Mouse (Mus musculus) monocyte, adult 2 months (primary cell): ENCODE results near the gene Wdfy3.

ENCODE experiments used
- DNase-seq, 2 experiments: peaks; one replicate each; pipeline ENCODE4 v3.0.0; 2022; ENCODE audit warnings: low spot score in 2 of 2, low read depth in 1 of 2

The Wdfy3 gene

GRCm38 (mm10) chr5:102055130-102055641 lies 14.5 kb downstream of the Wdfy3 start:
- DNase-seq = no peak

GRCm38 (mm10) chr5:102054511-102055093 lies 15.1 kb downstream of the Wdfy3 start:
- DNase-seq = no peak

DNA sequence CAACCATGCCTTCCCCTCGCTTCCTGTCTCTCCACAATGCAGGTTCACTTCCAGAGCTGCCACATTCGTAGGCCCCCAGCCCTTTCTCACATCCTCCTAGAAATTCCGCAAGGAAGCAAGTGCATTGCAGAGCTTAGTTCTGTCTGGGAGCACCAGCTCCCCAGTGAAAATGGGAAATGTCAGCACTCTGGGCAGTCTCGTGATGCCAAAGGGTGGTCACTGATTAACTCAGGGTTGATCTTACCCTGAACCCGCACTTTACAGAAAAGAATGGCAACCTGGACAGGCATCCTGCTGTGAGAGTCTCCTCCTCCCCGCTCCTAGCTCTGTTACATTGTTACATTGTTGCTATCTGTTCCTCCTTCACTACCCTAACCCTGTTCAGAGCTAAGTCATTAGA lies 16.8 kb downstream of the Wdfy3 start:
- DNase-seq = no peak

- no peak for DNase-seq
Measured at GRCm38 (mm10) chr5:102052465-102052864, 17.3 kb downstream of the Wdfy3 start.

- DNase-seq = no peak
Measured at GRCm38 (mm10) chr5:102050677-102051076, 19.0 kb downstream of the Wdfy3 start.

GRCm38 (mm10) chr5:102048416-102048815 lies 21.3 kb downstream of the Wdfy3 start:
- DNase-seq = no peak

GRCm38 (mm10) chr5:102046617-102047116 lies 23.1 kb downstream of the Wdfy3 start:
- no peak for DNase-seq

DNA sequence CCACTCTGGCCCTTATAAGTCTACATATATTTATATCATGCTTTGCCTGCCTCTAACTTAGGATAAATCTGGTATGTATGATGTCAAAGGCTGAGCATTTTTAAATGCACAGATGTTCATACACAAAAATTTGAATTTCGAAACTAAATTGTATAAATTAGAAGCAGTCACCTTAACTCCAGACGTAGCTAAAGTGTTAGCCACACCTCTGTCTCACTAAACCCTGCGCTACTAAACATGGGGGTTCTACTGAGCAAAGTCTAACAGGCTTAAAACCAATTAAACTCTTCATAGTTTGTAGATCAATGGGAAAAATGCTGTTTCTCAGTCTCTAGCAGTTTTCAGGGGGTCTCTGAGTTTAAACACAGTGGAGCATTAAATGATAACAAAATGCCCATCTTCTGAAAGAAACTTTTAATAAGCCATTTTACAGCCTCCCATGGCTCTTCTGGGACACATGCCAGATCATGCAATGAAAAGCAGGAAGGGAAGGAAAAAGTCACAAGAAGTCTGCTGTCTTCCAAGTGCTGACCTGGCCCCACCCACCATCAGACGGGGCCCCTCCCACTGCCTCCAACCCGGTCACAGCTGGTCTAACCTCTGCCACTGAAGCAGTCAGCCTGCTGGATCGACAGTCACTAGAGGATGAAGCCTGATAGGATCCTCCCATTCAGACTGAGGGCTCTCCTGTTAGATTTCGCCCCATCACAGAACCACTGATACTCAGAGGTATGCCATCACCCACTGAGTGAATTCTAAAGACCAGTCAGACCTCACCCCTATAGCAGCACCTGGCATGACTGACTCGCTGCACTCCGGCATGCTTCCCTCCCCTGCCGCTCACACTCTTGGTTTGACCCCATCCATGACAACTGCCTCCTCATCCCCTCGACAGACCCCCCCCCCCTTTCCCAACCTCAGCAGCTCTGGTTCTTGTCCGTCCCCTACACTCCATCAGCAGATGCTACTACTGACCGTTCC lies 23.8 kb downstream of the Wdfy3 start:
- DNase-seq = no peak

DNA sequence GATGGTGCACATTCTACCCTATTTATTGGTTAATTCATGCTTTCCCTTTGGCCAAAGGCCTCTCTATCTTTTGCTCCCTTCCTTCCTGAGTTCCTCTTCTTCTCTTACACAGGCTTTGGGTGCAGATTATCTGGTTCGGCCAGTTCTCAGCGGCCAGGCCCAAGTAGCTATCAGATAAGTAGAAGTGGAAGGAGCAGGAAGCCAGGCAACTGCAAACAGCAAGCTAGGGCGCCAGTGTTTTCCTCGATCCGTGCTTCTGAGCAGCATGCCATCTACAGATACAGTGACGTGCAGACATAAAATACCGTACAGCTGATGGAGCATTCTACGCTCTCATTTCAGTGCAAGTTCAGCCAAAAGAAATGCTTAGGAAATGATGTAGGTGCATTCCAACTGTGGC lies 24.5 kb downstream of the Wdfy3 start:
- no peak for DNase-seq

DNA sequence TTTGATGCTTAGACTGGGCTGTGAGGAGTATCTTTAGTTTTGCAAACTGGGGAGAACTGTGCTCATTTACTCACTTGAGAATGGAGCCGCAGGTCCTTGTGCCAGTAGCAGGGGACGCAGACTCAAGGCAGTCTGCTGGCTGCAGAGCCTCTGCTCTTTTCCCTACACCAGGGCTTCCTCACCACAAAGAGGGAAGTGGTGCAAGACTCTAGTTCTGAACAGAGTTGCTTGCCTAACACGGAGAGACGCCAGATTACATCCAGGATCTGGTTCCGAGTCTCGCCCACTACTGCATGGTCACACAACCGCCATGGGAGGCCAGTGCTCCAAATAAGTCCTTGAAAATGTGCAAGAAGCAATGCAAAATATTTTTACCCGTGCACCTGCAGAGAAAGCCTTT lies 36.4 kb downstream of the Wdfy3 start:
- DNase-seq = peak; percentile 8 to 13

- DNase-seq = no peak
Measured at GRCm38 (mm10) chr5:102032594-102033240, 37.0 kb downstream of the Wdfy3 start.

DNA sequence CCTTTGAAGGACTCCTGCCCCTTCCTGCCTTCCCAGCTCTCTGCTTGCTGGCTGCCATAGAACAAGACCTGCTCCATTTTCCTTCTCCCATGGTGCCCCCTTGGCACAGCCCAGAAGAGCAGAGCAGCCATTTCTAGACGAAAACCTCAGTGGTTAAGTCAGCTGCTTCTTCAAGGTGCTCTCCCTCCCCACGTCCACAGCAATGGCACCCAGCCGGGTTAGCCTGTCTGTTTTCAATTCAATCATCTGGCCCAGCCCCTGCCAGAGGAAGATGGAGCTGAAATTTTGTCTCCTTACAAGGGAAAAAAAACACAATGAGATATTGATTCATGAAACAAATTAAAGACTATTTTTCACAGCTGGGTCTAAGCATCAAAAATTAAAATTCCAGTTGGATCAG lies 37.5 kb downstream of the Wdfy3 start:
- no peak for DNase-seq

DNA sequence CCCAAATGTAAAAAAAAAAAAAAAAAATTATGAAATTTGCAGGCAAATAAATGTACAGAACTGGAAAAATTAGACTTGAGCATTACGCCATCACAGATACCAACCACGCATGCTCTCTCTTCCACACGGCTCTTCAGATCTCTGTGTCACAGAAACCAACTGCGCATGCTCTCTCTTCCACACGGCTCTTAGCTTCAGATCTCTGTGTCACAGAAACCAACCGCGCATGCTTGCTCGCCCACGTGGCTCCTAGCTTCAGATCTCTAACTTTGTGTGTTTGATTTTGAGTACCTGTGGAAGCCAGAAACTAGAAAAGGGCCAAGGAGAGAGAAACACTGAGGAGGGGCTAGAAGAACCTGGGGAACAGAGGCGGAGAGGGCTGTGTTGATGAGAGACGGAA lies 46.3 kb downstream of the Wdfy3 start:
- no peak for DNase-seq

DNA sequence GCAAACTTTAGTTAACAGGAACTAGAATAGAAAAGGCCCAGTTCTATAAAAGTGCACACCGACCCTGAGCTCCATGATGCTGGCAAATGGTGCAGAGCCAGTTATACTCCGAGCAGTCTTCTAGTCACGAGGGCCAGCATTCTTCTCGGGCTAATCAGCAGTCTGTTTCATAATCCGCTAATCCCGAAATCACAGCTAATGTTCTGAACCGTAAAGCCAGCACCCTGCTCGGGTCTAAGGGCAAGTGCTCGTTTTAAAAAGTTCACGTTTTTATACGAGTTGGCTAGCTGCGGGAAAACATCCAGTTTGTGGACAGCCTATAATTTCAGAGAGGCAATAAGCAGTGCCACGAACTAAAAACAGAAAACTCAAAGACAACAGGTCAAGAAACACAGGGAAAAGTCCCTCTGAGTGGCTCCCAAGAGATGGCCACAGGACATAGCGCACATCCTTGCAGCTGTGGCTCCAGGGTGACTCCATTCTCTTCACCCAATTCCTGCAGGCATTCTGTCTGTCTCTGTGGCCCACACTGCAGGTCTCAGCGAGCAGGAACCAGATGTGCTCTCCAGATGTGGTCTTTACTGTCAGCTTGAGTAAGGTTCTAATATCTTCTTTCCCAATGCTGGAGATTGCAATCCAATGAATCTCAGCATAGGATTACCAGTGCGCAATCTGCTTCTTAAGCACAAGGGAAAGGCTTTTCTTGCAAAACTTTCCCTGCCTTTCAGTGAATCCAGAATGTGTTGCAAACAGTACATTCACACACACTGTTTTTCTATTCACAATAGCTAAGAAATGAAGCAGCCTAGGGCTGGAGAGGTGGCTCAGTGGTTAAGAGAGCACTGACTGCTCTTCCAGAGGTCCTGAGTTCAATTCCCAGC lies 47.5 kb downstream of the Wdfy3 start:
- no peak for DNase-seq

- no peak for DNase-seq
Measured at GRCm38 (mm10) chr5:102014235-102014634, 55.5 kb downstream of the Wdfy3 start.

DNA sequence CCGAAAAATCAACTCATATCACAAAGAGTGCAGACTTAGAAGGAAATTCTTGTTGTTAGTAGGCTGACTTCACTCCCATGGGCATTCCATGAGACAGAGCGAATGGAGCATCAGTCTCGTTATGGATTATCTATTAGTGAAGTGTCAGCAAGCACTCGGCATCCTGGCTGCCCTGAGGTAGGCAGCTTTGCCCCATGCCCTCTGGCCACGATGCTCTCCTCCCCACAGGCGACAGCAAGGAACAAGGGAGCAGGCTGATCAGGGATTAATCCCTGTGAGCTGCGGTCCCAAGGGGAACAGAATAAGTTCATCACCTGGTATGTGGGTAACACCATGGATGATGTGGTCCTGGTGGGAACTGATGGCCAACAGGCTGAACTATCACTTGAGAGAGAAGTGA lies 55.9 kb downstream of the Wdfy3 start:
- DNase-seq = no peak

DNA sequence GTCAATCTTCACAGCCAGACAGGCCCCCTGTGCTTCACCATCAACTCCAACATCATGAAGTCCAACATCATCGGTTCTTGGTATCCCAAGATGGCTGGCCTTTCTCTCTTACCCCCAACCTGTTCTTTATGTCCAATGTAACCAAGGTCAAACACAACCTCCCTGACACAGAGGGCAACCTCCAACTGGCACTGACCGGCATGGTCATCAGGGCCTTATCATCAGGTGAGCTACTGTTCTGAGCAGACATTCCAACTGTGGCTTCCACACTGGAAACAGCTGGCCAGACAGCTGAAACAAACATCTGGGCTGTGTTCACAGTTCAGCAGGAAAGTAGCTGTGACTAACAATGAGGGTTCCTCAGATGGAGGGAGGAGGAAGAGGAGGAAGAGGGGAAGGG lies 58.8 kb downstream of the Wdfy3 start:
- DNase-seq = no peak

DNA sequence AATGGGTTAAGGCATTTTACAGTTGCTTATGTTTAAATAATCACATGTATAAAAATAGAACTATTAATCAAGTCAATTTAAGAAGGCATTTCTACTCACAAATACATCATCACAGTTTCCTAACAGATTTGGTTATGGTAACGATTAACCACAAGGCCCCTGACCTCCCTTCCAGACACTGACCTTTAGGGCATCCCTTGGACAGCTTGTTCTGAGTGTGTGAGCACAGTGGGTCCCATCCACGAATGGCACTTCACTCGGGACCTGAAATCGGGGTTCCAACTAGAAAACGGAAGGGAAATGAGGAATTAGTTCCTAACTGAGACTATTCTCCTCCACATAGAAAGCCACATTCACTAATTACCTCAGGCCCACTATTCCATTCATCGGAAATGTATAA lies 60.1 kb downstream of the Wdfy3 start:
- DNase-seq = no peak

DNA sequence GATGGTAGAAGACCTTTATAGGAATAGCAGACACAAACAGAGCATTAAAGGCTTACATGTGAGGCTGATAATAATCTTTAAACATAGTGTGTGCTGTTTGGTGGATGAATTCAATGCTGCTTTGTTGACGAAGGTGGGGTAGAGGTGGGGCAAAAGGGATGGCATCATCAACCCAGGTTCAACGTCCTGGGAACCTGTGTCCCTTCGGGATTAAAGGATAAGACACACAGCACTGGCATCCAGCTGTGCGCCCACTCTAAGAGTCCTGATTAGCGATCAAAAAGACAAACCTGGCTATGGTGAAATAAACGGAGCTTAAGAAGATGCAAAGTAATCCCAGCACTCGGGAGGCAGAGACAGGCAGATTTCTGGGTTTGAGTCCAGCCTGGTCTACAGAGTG lies 61.0 kb downstream of the Wdfy3 start:
- DNase-seq = no peak

- DNase-seq = no peak
Measured at GRCm38 (mm10) chr5:102006218-102006941, 63.3 kb downstream of the Wdfy3 start.
